Mouse (Mus musculus) heart, embryonic 13.5 days (tissue): Measurements from ENCODE around the gene Nfic. TPM values are rescaled to one million over a fixed set of nuclear protein-coding genes. Genes with fewer than 3 reads are reported as not detected.

ENCODE experiments used
- ATAC-seq: fragments of 200-750 bp; cut with Nextera tagmentation; 2 replicates; pipeline ENCODE4 v1.8.0; 2017; ENCODE audit warnings: moderate TSS enrichment; ENCODE audit not compliant: insufficient number of reproducible peaks, low FRiP score, low TSS enrichment; ENCODE audit errors: extremely low read depth
- H3K27ac ChIP-seq: fragments of 300-500 bp; sonication (generic); replicated peaks from 2 replicates; pipeline ENCODE4 v1.5.1; 2015; ENCODE audit warnings: moderate library complexity, mild to moderate bottlenecking, inconsistent platforms
- H3K27me3 ChIP-seq: fragments of 300-500 bp; sonication (generic); replicated peaks from 2 replicates; pipeline ENCODE4 v1.6.1; 2015; ENCODE audit warnings: mild to moderate bottlenecking, inconsistent platforms
- H3K36me3 ChIP-seq: fragments of 300-500 bp; sonication (generic); 2 replicates; pipeline ENCODE4 v1.6.1; 2015; ENCODE audit warnings: mild to moderate bottlenecking, inconsistent platforms
- H3K4me1 ChIP-seq: fragments of 300-500 bp; sonication (generic); 2 replicates; pipeline ENCODE4 v1.6.1; 2015; ENCODE audit warnings: inconsistent platforms
- H3K4me2 ChIP-seq: fragments of 300-500 bp; sonication (generic); 2 replicates; pipeline ENCODE4 v1.6.1; 2015; ENCODE audit warnings: inconsistent platforms, mild to moderate bottlenecking, moderate library complexity
- H3K4me3 ChIP-seq: fragments of 300-500 bp; sonication (generic); 2 replicates; pipeline ENCODE4 v1.5.1; 2015; ENCODE audit warnings: moderate library complexity, mild to moderate bottlenecking, inconsistent platforms
- H3K9ac ChIP-seq: fragments of 300-500 bp; sonication (generic); 2 replicates; pipeline ENCODE4 v1.6.1; 2015; ENCODE audit warnings: inconsistent platforms, mild to moderate bottlenecking, moderate library complexity
- H3K9me3 ChIP-seq: fragments of 300-500 bp; sonication (generic); 2 replicates; pipeline ENCODE4 v1.6.1; 2016; ENCODE audit warnings: inconsistent platforms
- WGBS: fragments of 180-500 bp; shearing (Covaris S2); methylation state at CpG from one replicate; pipeline ENCODE4 v1.1.7; 2015; ENCODE audit warnings: mixed read lengths; 5-methylcytosine and 5-hydroxymethylcytosine counted together
- polyA plus RNA-seq: library from polyadenylated mRNA; unstranded; fragments of >200 nt; fragmentation: Nextera tagmentation; extraction: Ambion mirVana; gene quantifications from 2 replicates; pipeline ENCODE4 v1.2.1, GENCODE M21; 2015

Nfic gene
- polyA plus RNA-seq, 1 experiment from 2014 or later: 57.4 TPM

DNA sequence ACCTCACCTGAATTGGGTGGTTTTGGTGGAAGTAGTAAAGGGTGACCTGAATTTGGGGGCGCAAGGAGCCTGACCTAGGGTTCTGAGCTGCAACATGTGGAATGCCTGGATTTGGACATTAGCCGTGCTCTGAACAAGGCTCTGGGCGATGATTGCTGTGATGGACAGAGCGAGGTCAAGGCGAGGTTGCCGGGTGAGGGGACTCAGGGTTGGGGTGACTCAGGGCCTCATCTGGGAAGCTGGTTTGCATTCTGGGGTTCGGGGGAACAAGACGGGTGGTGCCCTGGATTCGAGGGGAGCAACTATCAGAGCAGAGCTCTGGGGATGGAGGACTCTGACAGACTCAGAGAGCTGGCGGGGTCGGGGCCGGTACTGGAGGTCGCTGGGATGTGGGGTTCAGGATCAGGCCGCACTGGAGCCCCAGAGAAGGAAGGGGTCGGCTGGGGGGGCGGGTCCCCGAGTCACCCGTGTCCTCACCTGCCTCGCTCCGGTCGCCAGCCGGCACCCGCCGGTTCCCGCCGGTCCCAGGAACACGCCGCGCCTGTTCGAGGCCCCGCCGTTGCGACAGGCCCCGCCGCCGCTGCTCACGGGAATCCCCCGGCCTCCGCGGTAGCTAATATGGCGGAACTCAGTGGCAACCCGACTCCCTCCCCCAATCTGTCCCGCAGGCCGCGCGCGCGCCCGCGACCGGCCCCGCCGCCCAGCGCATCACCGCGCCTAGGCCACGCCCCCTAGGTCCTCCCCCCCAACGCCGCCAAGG is 77.5 kb downstream of the Nfic start, which contains the start of gene Fzr1:
TSS of gene Fzr1 (minus strand) at position 724 of the 760 bp plus-strand sequence.
- peaks cover 35% of the 10 kb centered on the region for H3K36me3 ChIP-seq
- peak; percentile 3; the same call in 1 of the 2 replicates for ATAC-seq

DNA sequence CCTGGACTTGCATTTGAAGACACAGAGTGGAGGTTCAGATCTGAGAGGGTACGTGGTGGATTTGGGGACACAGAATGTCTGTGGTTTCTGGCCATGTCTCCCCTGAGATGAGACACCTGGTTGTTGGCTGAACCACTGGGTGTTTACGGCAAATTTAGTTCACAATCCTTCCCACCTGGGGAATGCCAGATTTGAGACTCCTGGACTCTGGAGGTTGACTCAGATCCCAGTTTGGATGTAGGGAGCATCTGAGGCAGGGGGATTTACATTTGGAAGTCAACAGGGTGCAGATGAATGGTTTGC is 78.1 kb downstream of the Nfic start:
- Histone ChIP-seq H3K36me3 (peaks cover 41% of the 10 kb centered on the region), H3K9ac (peak overlapping the region; percentile 97), H3K4me2 (peak overlapping the region; percentile 84), H3K4me3 (peak overlapping the region; percentile 83), H3K27me3 (no peaks in the 10 kb centered on the region), H3K9me3 (no peaks in the 10 kb centered on the region), H3K4me1 (peaks cover 44% of the 10 kb centered on the region), H3K27ac (peak overlapping the region; percentile 77)
- 50% methylated on average over 2 of the region's 2 CpGs for WGBS
- no peak for ATAC-seq

More for the DNA sequence above, 77.5 kb downstream of the Nfic start, which contains the start of gene Fzr1:
- Histone ChIP-seq H3K27me3 (no peaks in the 10 kb centered on the region), H3K4me2 (peak within 1 kb of the TSS; percentile 84), H3K4me1 (peaks cover 47% of the 10 kb centered on the region), H3K27ac (peak within 1 kb of the TSS; percentile 85), H3K4me3 (peak within 1 kb of the TSS; percentile 83), H3K9me3 (no peaks in the 10 kb centered on the region), H3K9ac (peak within 1 kb of the TSS; percentile 97)
- WGBS: under 1% methylated on average over 58 of the region's 59 CpGs

DNA sequence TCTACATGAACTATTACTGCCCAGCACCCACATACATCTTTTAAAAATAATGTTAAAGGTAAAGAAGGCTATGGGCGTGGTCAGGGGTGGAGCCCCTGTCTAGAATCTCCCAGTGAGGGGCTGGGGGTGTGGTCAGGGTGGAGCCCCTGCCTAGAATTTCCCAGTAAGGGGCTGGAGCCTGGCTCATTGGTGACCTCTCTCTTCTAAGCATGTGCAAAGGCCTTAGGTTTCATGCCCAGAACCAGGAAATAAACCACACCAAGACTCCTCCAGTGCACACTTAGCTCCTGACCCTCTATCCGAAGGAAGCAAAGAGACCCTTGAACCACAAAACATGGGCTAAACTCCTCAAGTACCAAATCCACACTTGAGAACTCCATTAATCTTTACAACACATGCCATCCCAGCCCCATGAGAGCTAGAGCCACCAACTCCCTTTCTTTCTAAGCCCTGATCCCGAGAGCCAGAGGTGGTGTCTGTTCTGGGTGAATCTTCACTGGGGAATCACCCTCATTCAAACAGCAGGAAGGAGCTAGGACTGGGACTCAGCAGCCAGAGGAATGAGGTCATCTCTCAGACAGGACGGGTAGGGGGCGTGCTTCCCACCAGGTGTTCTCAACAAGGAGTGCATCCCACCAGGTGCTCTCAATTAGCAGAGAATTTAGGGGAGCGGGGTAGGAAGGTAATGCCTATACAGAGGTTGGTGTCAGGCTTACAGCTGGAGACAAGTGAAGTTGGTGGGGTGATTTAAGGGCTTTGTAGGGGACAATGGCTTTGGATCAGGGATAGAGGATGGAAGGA is 78.7 kb downstream of the Nfic start:
- Histone ChIP-seq H3K4me2 (peak overlapping the region; percentile 84), H3K4me1 (peaks cover 39% of the 10 kb centered on the region), H3K4me3 (peak overlapping the region; percentile 83), H3K9ac (peak overlapping the region; percentile 97), H3K27ac (peak overlapping the region; percentile 77), H3K36me3 (peaks cover 47% of the 10 kb centered on the region), H3K9me3 (no peaks in the 10 kb centered on the region), H3K27me3 (no peaks in the 10 kb centered on the region)
- WGBS: 36% methylated on average over 6 of the region's 6 CpGs
- ATAC-seq: no peak

DNA sequence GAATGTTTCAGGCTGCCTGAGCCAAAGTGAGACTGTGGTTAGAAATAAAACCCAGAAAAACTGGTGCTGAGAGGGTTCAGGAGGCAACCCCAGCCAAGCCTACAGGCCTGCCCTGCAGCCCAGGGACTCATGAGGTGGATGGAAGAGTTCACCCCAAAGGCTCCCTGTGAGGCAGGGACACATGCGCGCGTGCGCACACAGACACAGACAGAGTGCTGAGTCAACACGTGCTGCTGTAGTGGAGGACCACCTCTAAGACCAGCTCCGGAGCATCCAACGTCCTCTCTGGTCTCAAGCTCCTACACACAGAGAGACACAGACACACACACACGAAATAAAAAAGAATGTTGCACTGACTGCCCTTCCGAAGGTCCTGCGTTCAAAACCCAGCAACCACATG is 80.1 kb downstream of the Nfic start:
- no peaks in the 10 kb centered on the region for H3K9me3 ChIP-seq
- peaks cover 61% of the 10 kb centered on the region for H3K36me3 ChIP-seq
- H3K27ac ChIP-seq: no peak overlapping the region
- H3K4me1 ChIP-seq: peaks cover 37% of the 10 kb centered on the region
- H3K27me3 ChIP-seq: no peaks in the 10 kb centered on the region
- 89% methylated on average over 10 of the region's 10 CpGs for WGBS
- no peak overlapping the region for H3K4me3 ChIP-seq
- peak overlapping the region; percentile 84; the same call in 1 of the 2 replicates for H3K4me2 ChIP-seq
- no peak for ATAC-seq
- H3K9ac ChIP-seq: no peak overlapping the region

DNA sequence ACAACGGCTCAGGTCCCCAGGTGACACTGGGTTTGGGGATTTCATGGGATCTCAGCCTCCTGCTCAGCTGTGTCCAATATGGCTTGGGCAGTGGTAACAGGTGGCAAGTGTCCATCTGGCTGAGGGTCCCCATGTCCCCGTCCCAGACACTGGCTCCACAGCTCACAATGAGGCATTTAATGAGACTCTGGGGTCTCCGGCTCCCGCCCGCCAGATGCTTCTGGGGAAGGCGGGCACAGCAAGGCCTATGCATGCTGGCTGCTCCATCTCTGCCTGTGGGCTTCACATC is 88.3 kb downstream of the Nfic start:
- Histone ChIP-seq H3K4me3 (no peak overlapping the region), H3K4me2 (no peak overlapping the region), H3K27ac (no peak overlapping the region), H3K27me3 (peaks cover 7% of the 10 kb centered on the region; the same call in 1 of the 2 replicates), H3K4me1 (peaks cover 51% of the 10 kb centered on the region), H3K9ac (no peak overlapping the region; the same call in 1 of the 2 replicates), H3K9me3 (no peaks in the 10 kb centered on the region), H3K36me3 (peaks cover 65% of the 10 kb centered on the region)
- no peak for ATAC-seq
- whole genome bisulfite sequencing: 90% methylated on average over 6 of the region's 6 CpGs

DNA sequence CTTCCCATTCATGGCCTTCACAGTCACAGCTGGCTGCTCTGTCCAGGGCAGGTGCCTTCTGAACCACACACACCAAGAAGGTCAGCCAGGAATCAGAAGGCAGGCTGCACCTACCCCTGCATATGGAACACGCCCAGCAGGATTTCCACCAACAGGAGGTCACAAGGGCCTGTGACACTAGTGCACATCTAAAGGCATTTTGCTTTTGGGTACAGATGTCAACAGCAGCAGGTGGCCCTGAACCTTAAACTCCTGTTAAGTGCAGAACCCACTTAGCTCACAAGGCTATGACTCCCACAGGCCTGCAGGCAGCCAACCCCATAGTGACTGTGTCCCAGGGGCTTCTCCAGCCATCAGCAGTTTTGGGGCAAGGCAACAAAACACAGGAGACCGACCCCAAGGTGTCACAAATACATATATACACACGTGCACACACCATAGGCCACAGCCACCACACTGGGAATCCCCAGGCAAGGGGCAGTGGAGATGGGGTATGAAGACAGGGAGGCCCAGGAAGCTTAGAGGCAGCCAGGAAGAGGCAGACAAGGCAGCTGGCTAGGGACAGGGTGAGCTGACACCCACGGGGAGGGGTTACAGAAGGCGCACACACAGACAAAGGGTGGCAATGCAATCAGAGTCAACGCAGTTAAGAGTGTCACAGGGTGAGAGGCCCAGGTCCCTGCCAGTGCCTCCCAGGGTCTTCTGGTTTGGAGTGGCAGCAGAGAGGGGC is 88.8 kb downstream of the Nfic start:
- Histone ChIP-seq H3K4me3 (no peak overlapping the region), H3K27me3 (peaks cover 7% of the 10 kb centered on the region; the same call in 1 of the 2 replicates), H3K36me3 (peaks cover 65% of the 10 kb centered on the region), H3K4me2 (no peak overlapping the region), H3K4me1 (peaks cover 56% of the 10 kb centered on the region), H3K9me3 (no peaks in the 10 kb centered on the region), H3K27ac (no peak overlapping the region; the same call in 1 of the 2 replicates), H3K9ac (peak overlapping the region; percentile 62)
- no peak for ATAC-seq
- 77% methylated on average over 6 of the region's 6 CpGs for WGBS

DNA sequence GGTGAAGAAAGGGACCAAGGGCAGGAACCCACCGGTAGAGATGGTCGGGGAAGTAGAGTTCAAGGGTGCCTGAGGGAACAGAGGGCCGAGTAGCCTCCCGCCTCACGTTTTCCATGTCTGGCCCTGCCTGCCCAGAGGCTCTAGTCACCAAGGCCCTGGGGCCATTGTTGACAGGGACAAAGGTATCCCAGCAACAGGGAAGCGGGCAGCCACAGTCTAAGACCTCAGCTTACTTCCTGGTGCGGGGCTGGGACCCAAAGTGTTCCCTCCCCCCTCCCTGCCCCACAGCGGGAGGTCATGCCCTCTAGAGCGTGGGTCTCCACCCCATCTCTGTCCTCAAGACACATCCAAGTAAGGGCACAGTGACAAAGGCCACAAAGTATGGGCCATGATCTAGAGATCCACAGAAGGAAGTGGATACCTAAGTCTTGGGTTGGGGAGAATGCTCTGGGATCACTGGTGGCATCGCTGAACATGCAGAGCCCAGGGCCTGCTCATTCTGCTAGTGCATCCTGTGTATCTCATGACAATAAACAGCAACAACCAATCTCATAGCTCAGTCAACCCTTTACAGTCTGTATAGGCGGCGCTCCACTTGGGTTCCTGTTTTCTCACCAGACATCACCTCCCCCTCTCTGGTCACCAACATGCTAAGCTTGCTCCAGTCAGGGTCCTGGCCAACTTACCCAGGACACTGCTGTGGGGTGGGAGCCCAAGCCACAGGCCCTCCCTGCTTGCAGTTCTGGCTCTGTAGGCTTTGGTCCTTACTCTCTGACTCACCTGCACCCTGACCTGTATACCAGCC is 89.6 kb downstream of the Nfic start, which contains the start of gene 4930404N11Rik:
TSS of gene 4930404N11Rik (minus strand) at position 145 of the 805 bp plus-strand sequence.
- peak within 1 kb of the TSS; percentile 52 for H3K4me3 ChIP-seq
- ATAC-seq: no peak
- H3K4me1 ChIP-seq: peaks cover 64% of the 10 kb centered on the region
- peak within 1 kb of the TSS; percentile 81 for H3K4me2 ChIP-seq
- WGBS: 26% methylated on average over 12 of the region's 12 CpGs
- H3K9ac ChIP-seq: peak within 1 kb of the TSS; percentile 83
- peak within 1 kb of the TSS; percentile 32; the same call in 1 of the 2 replicates for H3K27ac ChIP-seq
- no peaks in the 10 kb centered on the region for H3K9me3 ChIP-seq
- H3K27me3 ChIP-seq: peaks cover 7% of the 10 kb centered on the region; the same call in 1 of the 2 replicates
- peaks cover 65% of the 10 kb centered on the region for H3K36me3 ChIP-seq

DNA sequence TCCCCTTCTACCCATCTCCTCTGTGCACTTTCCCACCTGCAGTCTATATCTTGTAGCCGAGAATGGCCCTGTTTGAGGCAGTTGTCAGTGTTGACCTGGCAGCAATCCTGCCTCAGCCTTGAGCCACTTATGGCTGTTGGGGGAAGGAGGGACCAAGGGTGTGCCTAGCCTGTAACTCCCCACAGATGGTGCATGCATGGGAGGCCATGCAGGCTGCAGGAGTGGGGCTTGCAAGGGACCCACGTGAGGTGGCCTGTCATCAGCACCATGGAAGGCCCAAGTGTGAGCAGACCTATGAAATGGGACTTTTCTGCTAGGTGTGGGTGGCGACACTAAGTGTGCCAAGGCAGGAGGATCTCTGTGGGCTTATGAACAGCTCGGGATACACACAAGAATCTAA is 90.4 kb downstream of the Nfic start:
- H3K27me3 ChIP-seq: peaks cover 7% of the 10 kb centered on the region; the same call in 1 of the 2 replicates
- H3K4me1 ChIP-seq: peaks cover 72% of the 10 kb centered on the region
- peak overlapping the region; percentile 32; the same call in 1 of the 2 replicates for H3K27ac ChIP-seq
- peak overlapping the region; percentile 83 for H3K9ac ChIP-seq
- peaks cover 58% of the 10 kb centered on the region for H3K36me3 ChIP-seq
- WGBS: 35% methylated on average over 4 of the region's 4 CpGs
- peak overlapping the region; percentile 52 for H3K4me3 ChIP-seq
- no peak for ATAC-seq
- H3K9me3 ChIP-seq: no peaks in the 10 kb centered on the region
- peak overlapping the region; percentile 81 for H3K4me2 ChIP-seq

DNA sequence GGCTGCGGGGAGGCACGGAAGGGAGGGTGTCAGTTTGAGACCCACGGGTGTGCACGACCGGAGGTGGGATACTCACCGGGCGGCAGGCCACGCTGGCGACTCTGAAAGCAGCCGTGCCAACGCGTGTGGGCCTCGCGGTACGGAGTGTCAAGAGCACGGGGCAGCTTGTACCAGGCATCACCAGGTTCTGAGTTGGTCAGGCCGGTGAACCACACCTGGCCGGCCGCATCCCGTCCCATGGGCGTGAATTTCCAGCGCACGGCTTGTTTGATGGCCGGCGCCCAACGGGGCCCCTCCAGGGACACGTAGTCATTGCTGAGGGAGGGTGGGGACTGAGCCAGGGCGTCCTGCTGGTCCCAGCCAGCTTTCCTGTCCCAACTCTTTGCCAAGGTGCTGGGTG is 90.8 kb downstream of the Nfic start:
- H3K27ac ChIP-seq: peak overlapping the region; percentile 32; the same call in 1 of the 2 replicates
- no peak for ATAC-seq
- peak overlapping the region; percentile 83 for H3K9ac ChIP-seq
- H3K4me1 ChIP-seq: peaks cover 76% of the 10 kb centered on the region
- H3K4me2 ChIP-seq: peak overlapping the region; percentile 81
- peak overlapping the region; percentile 52 for H3K4me3 ChIP-seq
- H3K27me3 ChIP-seq: peaks cover 7% of the 10 kb centered on the region; the same call in 1 of the 2 replicates
- H3K36me3 ChIP-seq: peaks cover 54% of the 10 kb centered on the region
- WGBS: 18% methylated on average over 28 of the region's 28 CpGs
- no peaks in the 10 kb centered on the region for H3K9me3 ChIP-seq
